Mouse (Mus musculus) heart, postnatal 0 days (tissue): Measurements from ENCODE around the gene Papss2.

Experiments
- CTCF ChIP-seq: IDR thresholded peaks from 2 replicates; pipeline ENCODE4 v1.5.1; 2016; ENCODE audit warnings: antibody characterized with exemption, control low read depth, low read depth
- EP300 ChIP-seq: IDR thresholded peaks from 2 replicates; pipeline ENCODE4 v1.6.1; 2016; ENCODE audit warnings: antibody characterized with exemption, low read depth

DNA sequence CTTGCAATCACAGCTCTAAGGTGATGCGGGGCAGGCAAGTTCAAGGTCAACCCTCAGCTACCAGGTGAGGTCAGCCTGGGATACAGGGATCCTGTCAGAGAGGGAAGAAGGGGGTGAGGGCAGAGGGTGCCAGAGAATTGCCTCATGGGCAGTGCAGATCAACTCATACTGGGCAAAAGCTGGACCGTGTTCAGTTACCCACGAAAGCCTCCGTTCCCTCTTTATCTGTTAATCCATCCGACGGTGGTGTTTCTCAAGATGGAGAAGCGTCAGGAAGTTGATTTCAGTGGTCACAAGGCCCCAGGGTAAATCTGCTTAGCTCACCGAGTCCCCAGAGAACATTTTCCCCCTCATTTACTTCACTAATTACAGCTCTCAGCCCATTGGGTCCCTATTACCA is 8.5 kb downstream of the Papss2 start:
- TF ChIP-seq CTCF, result no peak
- TF ChIP-seq EP300, result no peak
